Mouse (Mus musculus): Measurements from ENCODE around the gene Btg3.

The Btg3 gene

GRCm38 (mm10) chr16:78343792-78344191, 33.2 kb downstream of the Btg3 start:
- no peak for DNase-seq

- DNase-seq: no peak
These were observed 34.2 kb downstream of the Btg3 start for GRCm38 (mm10) chr16:78342767-78343166.

GRCm38 (mm10) chr16:78341356-78341755, 35.6 kb downstream of the Btg3 start:
- DNase-seq: no peak

GRCm38 (mm10) chr16:78337226-78337625, 39.8 kb downstream of the Btg3 start:
- peak; percentile 34 for DNase-seq

- no peak for DNase-seq
These were observed 49.0 kb downstream of the Btg3 start for GRCm38 (mm10) chr16:78327999-78328398.

GRCm38 (mm10) chr16:78327562-78327961, 49.4 kb downstream of the Btg3 start:
- no peak for DNase-seq

DNA sequence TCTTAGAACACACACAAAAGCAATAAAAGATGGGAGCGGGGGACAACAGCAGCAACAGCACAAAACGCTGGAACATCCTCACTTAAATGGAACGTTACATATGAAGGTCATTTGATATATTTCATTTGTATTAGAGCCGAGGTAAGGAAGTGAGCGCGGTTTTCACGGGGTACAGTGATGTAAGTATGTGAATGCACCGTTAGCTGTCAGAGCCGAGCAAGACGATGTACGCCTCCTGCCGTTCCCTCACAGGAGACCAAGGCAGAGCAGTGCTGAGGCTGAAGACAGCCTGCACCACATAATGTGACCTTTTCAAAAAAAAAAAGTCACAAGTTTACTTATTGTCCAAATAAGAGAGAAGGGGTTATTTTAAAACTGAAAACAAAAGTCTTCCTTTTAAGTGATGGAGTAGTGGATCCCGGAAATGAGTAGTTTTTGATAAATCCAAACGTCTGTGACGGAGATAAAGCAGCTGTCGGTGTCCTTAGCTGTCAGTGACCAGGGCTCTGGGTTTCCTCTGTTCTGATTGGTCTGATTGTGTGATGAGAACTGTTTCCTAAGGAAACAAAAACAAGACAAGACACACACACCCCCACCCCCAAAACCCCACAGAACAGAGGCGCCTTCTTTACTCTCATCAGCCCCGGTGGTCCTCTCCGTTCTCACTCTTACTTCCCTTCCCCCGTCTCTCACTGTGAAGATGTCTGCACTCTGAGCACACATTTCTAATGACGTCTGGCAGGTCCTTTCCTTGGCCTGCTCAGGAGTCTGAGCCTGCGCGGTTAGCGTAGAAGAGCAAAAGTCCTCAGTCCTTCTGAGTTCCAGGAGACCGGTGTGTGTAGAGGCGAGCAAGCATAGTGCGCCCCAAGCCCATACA, 50.8 kb downstream of the Btg3 start:
- DNase-seq: no peak

GRCm38 (mm10) chr16:78322140-78322539, 54.9 kb downstream of the Btg3 start:
- no peak for DNase-seq

- no peak for DNase-seq
These were observed 55.4 kb downstream of the Btg3 start for GRCm38 (mm10) chr16:78321559-78321958.

GRCm38 (mm10) chr16:78319711-78320110, 57.3 kb downstream of the Btg3 start:
- DNase-seq: no peak

DNA sequence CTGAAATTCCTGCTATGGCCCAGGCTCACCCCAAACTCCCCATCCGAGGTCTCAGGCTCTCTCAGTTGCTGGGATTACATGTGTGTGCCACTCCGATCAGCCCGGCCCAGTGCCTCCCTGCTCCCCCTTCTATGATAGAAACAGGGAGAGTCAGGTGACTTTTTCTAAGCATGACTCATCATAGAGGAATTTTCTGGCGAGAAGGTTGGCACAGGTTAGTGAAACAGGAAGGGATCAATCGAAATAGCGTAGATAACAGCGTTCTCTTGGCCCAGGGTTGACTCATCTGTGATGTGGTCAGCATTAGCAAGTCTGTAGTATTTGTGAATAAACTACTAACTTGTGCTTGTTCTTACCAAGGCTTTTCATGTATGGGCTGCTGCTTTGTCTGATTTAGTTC, 59.0 kb downstream of the Btg3 start:
- no peak for DNase-seq

DNA sequence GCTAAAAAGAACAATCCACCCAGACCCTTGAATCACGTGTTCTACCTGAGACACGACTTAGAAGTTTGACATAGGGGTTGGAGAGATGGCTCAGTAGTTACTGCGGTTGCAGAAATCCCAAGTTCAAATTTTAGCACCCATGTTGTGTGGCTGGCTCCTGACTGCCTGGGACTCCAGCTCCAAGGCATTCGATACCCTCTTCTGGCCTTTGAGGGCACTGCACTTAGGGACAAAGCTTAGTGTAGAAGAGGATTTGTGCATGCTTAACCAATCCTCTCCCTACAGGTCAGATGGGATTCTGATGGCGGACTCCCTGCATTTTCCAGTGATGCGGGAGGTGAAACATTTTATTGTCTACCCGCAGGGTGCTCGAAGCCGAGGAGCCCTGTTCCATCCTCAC, 60.1 kb downstream of the Btg3 start:
- peak; percentile 70 for DNase-seq

DNA sequence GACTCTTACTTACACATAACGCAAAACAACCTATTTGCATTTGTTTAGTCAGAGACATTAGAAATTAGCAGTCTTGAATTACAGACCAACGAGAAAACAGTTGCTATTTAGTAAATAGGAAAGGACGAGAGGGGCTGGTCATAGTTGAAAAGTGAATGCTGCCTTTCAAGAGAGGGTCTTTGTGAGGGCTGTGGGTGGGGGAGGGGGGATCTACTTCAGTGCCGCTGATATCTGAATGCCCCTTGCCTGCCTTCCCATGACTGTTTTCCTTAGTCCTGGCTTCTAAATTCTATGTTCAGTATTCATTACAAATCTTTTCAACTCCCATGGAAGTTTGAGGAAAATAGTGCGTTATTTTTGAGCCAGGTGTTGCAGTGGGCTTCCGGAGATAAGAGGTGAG, 63.0 kb downstream of the Btg3 start:
- DNase-seq: no peak

GRCm38 (mm10) chr16:78313135-78313887, 63.7 kb downstream of the Btg3 start:
- no peak for DNase-seq

- no peak for DNase-seq
These were observed 67.7 kb downstream of the Btg3 start for GRCm38 (mm10) chr16:78309258-78309657.

DNA sequence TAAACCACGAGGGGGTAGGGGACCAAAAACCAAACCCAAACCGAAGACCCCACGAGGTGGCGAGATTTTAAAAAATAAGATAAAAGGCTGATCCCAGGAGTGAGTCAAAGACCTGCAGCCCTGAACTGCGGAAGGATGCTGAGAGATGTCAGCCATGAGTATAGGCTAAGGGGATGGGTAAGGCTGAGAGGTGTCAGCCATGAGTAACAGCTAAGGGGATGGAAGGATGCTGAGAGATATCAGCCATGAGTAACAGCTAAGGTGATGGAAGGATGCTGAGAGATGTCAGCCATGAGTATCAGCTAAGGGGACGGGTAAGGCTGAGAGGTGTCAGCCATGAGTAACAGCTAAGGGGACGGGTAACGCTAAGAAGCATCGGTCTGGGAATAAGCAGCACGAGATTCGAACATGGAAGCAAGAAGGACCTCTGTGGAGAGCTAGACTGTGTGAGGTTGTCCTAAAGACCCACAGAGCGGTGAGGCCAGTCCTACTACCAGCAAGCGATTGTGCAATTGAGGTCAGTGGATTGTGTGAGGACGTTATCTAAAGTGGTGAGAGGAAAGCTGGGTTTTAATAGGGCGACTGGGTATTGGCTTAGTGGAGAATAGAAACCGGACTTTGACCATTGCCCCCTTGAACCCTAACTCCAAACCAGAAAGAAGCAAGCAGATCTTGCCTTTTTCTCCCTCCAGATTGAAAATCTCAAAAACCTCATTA, 69.4 kb downstream of the Btg3 start:
- no peak for DNase-seq

DNA sequence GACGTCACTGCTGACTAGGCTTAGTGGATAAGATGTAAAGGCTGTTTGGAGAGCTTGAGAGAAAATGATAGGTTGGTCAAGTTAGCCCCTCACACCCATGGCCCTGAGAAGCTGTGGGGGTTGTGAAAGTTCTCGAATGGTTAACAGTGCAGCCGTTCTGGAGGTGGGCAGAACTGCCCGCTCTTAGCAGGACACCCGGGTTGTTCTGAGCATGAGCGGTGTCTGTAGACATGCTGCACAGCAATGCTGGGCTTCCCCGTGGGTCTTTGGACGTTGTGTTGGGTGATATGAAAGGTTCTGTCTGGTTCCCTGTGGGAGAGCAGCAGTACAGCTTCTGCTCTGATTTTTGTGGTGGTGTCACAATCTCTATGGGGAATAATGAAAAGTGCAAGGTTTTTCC, 70.4 kb downstream of the Btg3 start:
- no peak for DNase-seq

GRCm38 (mm10) chr16:78305606-78306100, 71.3 kb downstream of the Btg3 start:
- no peak for DNase-seq

- DNase-seq: no peak
These were observed 74.3 kb downstream of the Btg3 start for GRCm38 (mm10) chr16:78302678-78303050.

GRCm38 (mm10) chr16:78301831-78302677, 74.9 kb downstream of the Btg3 start:
- DNase-seq: peak; percentile 63

- peak; percentile 84 for DNase-seq
These were observed 75.7 kb downstream of the Btg3 start, which contains the start of gene Cxadr for GRCm38 (mm10) chr16:78301183-78301830. Gene Cxadr, plus strand, starts transcription at chr16:78301489.

- peak; percentile 16 for DNase-seq
These were observed 80.9 kb downstream of the Btg3 start for GRCm38 (mm10) chr16:78296114-78296513.
